Mouse (Mus musculus): ENCODE data around the gene Tspan32.
A peak's percentile ranks its signal among the peaks of the same experiment; 100 is the strongest.

The Tspan32 gene

GRCm38 (mm10) chr7:143004727-143005343, at the start of gene Tspan32:
Gene Tspan32 (plus strand): TSS chr7:143005046.
- no peak for ATAC-seq (ENCODE audit: low TSS enrichment)

- no peak for ATAC-seq (ENCODE audit: low TSS enrichment)
Measured at GRCm38 (mm10) chr7:142956018-142956417, 48.8 kb upstream of the Tspan32 start.

DNA sequence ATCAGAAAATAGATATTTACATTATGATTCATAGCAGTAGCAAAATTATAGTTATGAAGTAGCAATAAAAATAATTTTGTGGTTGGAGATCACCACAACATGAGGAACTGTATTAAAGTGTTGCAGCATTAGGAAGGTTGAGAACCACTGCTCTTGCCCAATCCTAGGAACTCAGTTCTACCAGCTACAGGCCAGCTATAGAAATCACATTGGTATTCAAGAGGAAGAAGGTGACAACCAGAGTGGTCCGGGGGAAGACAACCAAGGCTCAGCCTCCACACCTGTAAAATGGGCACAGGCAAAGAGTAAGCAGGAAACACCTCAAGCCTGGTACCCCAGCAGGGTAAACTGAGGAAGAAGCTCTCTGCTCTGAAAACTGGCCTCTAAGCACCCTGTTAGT, 46.0 kb upstream of the Tspan32 start:
- no peak for ATAC-seq (ENCODE audit: low TSS enrichment)

DNA sequence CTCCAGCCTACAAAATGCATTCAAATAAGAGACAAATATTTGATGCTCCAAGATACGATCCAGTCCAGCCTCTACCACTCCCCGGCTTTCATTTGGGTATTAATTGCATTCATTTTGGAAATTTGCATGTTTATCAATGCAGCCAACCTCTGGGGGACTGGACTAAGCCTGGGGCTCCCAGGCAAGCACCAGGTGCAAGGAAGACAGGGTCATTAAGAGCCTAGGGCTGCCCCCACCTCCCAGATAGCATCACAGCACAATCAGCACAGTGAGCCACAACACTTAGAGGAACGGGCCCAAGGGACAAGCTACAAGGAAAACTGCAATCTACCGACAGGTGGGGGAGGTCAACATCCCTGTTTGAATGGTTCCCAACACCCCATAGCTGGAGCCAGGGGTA, 45.1 kb upstream of the Tspan32 start:
- ATAC-seq (ENCODE audit: low TSS enrichment) = no peak

DNA sequence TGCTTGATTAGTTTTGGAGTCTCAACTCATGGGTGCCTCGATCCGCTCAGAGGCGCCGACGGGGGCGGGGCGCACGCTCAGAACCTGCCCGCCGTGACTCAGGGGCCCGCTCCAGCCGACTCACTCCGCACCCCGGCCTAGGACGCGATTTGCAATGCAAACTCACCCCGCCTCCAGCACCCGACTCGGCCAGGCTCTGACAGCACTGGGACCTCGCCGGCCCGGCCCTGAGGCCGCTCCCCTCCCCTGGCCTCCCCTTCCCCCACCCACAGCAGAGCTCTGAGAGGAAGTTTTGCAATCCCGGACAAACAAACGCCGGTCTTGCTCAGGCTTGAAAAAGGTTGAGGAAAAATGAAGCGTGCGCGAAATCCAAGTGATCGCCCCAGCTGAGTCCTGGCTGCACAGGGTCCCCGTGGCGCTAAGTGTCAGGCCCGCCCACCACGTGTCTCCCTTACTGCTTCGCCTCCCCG, 37.4 kb upstream of the Tspan32 start:
- no peak for ATAC-seq (ENCODE audit: low TSS enrichment)

- ATAC-seq (ENCODE audit: low TSS enrichment) = peak; percentile 82
Measured at GRCm38 (mm10) chr7:142967884-142968808, 36.7 kb upstream of the Tspan32 start.

DNA sequence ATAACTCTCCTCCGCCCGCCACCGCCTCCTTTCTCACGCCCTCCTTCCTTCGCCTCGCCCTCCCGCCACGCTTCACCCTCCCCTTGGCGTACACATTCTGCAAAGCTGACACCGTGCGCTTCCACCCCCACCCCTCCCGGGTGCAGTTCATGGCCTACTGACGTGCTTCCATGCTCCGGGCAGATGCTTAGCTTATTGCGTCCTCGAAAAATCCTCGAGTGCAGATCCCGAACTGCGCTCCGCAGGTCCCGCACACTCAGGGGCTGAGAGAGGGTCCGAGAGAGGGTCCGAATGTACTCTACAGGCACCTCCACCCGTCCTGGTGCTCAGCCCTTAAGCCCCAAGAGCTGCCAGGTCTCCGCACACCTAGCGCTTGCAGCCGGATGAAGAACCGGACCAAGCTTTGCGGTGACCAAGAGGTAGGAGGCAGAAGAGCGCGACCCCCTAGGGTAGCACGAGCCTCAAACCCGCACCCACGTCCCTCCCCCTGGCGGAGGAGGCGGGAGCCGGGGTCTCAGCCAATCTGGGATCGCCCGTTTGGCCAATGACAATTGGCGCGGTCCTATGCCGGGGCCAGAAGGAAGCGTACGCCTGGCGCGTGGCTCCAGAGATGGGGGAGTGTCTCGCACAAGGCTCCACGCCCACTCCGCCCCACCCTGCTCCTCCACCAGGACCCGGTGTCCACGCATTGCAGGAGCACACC, 35.9 kb upstream of the Tspan32 start, which contains the start of gene Ascl2:
Gene Ascl2 (minus strand): TSS at position 456 of the 703 bp plus-strand sequence.
- no peak for ATAC-seq (ENCODE audit: low TSS enrichment)

GRCm38 (mm10) chr7:142981908-142982307, 22.9 kb upstream of the Tspan32 start:
- ATAC-seq (ENCODE audit: low TSS enrichment) = no peak

DNA sequence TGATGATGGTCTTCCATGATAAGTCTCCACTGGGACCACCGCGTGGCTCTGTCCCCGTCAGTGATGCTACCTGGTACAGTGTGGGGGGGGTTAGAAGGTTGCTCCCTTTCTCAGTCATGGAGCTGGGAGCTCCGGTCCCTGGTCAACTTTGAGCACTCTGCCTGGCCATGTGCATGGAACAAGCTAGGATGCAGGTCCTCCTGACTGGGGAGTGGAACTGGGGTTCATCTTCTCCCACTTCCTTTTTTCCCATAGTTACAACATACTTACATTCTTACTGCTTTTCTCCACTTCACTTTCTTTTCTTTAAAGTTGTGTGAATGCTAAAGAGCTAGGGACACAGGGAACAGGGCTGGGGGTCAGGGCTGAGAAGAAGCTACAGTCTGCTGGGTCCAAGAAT, 19.7 kb upstream of the Tspan32 start:
- ATAC-seq (ENCODE audit: low TSS enrichment) = no peak

DNA sequence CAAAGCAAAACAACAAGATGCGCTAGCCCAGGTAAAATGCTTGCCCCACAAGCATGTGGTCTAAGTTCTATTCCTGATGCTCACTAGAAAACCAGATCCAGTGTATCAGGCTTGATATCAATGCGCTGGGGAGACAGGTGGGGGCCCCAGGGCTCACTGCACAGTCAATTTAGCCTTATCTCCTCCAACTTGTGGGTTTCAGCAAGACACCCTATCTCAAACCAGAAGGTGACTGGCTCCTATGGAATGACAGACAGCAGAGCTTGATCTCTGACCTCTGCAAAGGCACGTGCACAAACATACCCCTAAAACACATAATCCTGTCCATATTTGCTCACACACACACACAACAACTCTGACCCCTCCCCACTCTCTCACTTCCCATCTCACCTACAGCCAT, 17.1 kb upstream of the Tspan32 start:
- no peak for ATAC-seq (ENCODE audit: low TSS enrichment)

DNA sequence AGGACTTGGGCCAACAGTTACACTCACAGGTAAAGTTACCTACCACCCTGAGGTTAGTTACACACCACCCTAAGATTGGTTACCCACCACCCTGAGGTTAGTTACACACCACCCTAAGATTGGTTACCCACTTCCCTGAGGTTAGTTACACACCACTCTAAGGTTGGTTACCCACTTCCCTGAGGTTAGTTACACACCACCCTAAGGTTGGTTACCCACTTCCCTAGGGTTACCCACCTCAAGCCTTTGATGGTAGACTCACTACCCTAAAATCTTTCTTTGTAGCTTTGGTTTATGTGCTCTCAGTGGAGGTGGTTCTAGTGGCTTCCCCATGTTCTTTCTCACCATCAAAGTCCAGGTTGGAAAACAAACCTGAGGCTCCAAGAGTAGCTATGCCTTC, 9.8 kb upstream of the Tspan32 start:
- ATAC-seq (ENCODE audit: low TSS enrichment) = no peak

GRCm38 (mm10) chr7:142995630-142996338, 9.1 kb upstream of the Tspan32 start:
- no peak for ATAC-seq (ENCODE audit: low TSS enrichment)

DNA sequence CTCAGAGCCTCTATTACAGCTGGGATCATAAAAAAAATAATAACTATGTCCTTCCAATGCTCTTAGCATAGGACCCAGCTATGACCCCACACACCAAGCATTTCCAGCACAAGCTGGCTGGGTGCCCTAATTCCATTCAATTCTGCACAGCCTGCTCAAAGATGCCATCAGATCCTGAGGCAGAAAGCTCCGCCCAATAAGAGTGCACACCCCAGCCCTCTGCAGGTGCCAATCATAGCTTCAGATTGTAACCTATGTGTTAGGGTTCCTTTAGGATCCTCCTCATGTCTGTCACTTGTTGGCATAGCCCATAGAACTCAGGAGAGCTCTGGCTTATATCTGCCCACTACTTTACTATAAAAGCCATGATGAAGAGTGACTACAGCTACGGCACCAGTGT, 7.8 kb upstream of the Tspan32 start:
- no peak for ATAC-seq (ENCODE audit: low TSS enrichment)

- no peak for ATAC-seq (ENCODE audit: low TSS enrichment)
Measured at GRCm38 (mm10) chr7:142997403-142998150, 7.3 kb upstream of the Tspan32 start.

GRCm38 (mm10) chr7:143002679-143003078, 2.2 kb upstream of the Tspan32 start:
- 0 out of 2 replicates have a peak, but pooled peaks have one; percentile 50 for ATAC-seq (ENCODE audit: low TSS enrichment)

DNA sequence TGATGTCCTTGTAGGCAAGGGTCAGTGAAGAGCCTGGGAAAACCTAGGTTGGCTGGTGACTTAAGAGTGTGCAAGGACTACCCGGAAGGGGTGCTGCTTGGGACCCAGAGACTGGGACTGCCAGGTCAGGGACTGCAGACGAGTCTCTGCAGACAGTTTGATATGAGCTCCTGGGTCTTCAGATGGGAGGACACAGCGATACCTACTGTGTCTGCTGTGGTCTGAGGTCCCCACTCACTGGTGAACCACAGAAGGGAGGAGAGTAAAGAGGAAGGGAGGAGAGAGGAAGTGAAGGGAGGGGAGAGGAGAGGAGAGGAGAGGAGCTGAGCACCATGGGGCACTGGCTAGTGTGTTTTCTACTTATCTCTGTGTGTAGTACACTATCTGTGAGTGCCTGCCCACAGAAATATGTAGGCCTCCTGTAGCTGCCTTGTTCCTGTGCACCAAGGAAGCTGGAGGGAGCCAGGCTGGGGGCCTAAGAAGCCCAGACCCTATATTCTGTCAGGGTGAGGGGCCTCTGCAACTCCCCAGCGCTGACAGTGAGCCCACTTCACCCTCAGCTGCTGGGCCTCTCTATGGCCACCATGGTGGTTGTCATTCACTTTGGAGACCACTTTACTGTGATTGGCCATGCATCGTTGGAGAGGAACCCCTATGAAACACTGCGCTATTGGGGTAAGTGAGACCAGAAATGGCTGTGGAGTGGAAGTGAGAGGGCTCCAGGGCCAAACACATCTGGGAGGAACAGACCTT, 674 bp downstream of the Tspan32 start:
- ATAC-seq (ENCODE audit: low TSS enrichment) = no peak

- ATAC-seq (ENCODE audit: low TSS enrichment) = no peak
Measured at GRCm38 (mm10) chr7:143006097-143006755, 1.4 kb downstream of the Tspan32 start.

- ATAC-seq (ENCODE audit: low TSS enrichment) = no peak
Measured at GRCm38 (mm10) chr7:143006756-143007598, 2.1 kb downstream of the Tspan32 start.
